In the genomic region with DNA sequence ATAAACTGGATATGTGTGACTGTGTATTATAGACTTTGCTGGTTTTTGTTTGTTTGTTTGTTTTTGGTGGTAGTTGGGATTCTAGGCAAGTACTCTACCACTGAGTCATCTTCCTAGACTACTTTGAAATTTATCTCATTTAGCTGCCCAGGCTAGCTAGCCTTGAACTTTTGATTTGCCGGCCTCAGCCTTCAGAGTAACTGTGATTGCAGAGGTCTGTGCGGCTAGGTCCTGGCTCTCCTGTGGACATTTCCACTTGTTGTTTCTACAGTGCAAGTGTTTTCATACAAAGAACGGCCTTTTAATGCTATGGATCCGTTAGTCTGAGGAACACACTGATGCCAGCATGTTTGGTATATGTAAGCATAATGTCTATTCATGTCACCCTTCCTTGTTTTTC, we compare ENCODE assay signal across 22 mouse cellular contexts.
"Had no signal": no experiment of that assay in that cellular context is flagged by ENCODE, and none has a peak within 500 bp of the region (broad histone marks: within the 10 kb centered on the region; RNA-seq: fewer than 3 reads in every experiment).

No protein-coding gene starts in this region.

- H3K4me3 ChIP-seq: kidney, embryonic 15.5 days; limb, embryonic 12.5 days; limb, embryonic 15.5 days; midbrain, embryonic 10.5 days; midbrain, embryonic 13.5 days; myocyte; neural tube, embryonic 13.5 days; stomach, embryonic 15.5 days had no signal

- ATAC-seq: liver, postnatal 0 days; lung, postnatal 0 days; midbrain, embryonic 13.5 days; midbrain, embryonic 16.5 days had no signal

- H3K4me2 ChIP-seq: kidney, embryonic 15.5 days; limb, embryonic 12.5 days; limb, embryonic 15.5 days; liver, embryonic 11.5 days; lung, embryonic 14.5 days; midbrain, embryonic 13.5 days; neural tube, embryonic 13.5 days; stomach, embryonic 15.5 days had no signal

- H3K4me1 ChIP-seq: kidney, embryonic 15.5 days; limb, embryonic 15.5 days; stomach, embryonic 15.5 days had no signal

- H3K27ac ChIP-seq: kidney, embryonic 15.5 days; limb, embryonic 12.5 days; limb, embryonic 15.5 days; liver, embryonic 14.5 days; macrophage; midbrain, embryonic 10.5 days; midbrain, embryonic 13.5 days; neural tube, embryonic 13.5 days; stomach, embryonic 15.5 days had no signal

- H3K36me3 ChIP-seq: limb, embryonic 15.5 days; stomach, embryonic 15.5 days had no signal

- DNase-seq: kidney, postnatal 10 days; kidney, postnatal 36 days; left cerebral cortex, postnatal 4 days; liver, postnatal 0 days; lung, embryonic 14.5 days; retina, postnatal 1 day; right cerebral cortex, postnatal 25 days; spleen, adult 18-20 months; thymus, postnatal 25 days had no signal

- H3K9ac ChIP-seq: kidney, embryonic 15.5 days; limb, embryonic 12.5 days; limb, embryonic 15.5 days; liver, embryonic 14.5 days; liver, postnatal 0 days; lung, embryonic 14.5 days; midbrain, embryonic 13.5 days; neural tube, embryonic 13.5 days; stomach, embryonic 15.5 days had no signal

- H3K9me3 ChIP-seq: limb, embryonic 12.5 days; limb, embryonic 15.5 days; neural tube, embryonic 13.5 days; stomach, embryonic 15.5 days had no signal

- H3K27me3 ChIP-seq: kidney, embryonic 15.5 days; limb, embryonic 12.5 days; limb, embryonic 15.5 days; neural tube, embryonic 13.5 days; stomach, embryonic 15.5 days had no signal
